Comparison of ENCODE assay signal across 10 mouse cellular contexts in the genomic region with DNA sequence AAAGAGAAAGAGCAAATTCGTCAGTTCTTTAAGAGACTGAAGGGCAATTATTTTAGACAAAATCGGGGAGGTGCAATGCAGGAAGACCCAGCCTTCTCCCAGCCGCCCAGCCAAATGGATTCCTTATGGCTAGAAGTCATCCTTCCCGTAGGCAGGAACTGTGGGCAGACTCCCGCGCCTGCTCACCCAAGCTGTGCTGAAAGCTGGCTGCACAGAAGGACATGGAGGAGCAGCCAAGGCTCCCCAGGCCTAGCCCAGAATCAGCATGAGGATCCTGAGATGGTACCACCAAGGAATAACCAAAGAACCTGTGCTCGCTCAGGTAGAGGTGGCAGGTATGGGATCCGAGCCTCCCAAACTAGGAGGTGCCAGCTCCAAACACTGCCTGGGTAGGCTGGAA. TPM values are rescaled to one million over a fixed set of nuclear protein-coding genes. Genes with fewer than 3 reads are reported as not detected.
DNase-seq lines count a peak whose midpoint lies in the region; TF ChIP-seq lines count a peak whose summit lies in the region.
"Had no signal": no experiment of that assay in that cellular context is flagged by ENCODE, and none has a peak within 500 bp of the region (broad histone marks: within the 10 kb centered on the region; RNA-seq: fewer than 3 reads in every experiment).

No protein-coding gene starts in this region.

- peaks cover 14% of the 10 kb centered on the region for H3K4me1 ChIP-seq in kidney, adult 2 months (ENCODE audit: control insufficient read depth, insufficient read depth, low read length)
- peaks cover 19% of the 10 kb centered on the region for H3K4me1 ChIP-seq in thymus, adult 2 months (replicated peaks; ENCODE audit: control insufficient read depth, insufficient read depth, low read length)

- DNase-seq in kidney, adult 2 months: no peak
- DNase-seq in kidney, adult 8-10 months: no peak
- no peak for DNase-seq in thymus, adult 2 months
- DNase-seq in thymus, postnatal 4 days: no peak
- peak; percentile 71 to 73 for DNase-seq in layer of hippocampus, postnatal 36 days
- DNase-seq in urinary bladder, postnatal 36 days (ENCODE audit: low spot score in 2 of 2): no peak
- DNase-seq in thymus, postnatal 14 days: no peak
- no peak for DNase-seq in thymus, postnatal 0 days (ENCODE audit: low spot score)

- H3K27me3 ChIP-seq in kidney, adult 2 months (replicated peaks; ENCODE audit: control insufficient read depth, insufficient read depth, low read length): no peaks in the 10 kb centered on the region
- no peaks in the 10 kb centered on the region for H3K27me3 ChIP-seq in thymus, adult 2 months (ENCODE audit: control insufficient read depth, insufficient read depth, low read length)

- WGBS in kidney, adult 2 months: 40% methylated on average over 8 of the region's 8 CpGs
- WGBS in thymus, adult 2 months: 64% methylated on average over 8 of the region's 8 CpGs

- H3K4me3 ChIP-seq in kidney, adult 2 months (ENCODE audit: insufficient read depth, low read depth, low read length): peak overlapping the region; percentile 83
- peak overlapping the region; percentile 33 for H3K4me3 ChIP-seq in thymus, adult 2 months (ENCODE audit: control insufficient read depth, insufficient read depth, low read length)

- no peak overlapping the region for H3K27ac ChIP-seq in kidney, adult 2 months (ENCODE audit: insufficient read depth, low read depth, low read length)
- peak overlapping the region; percentile 70 for H3K27ac ChIP-seq in thymus, adult 2 months (ENCODE audit: control insufficient read depth, insufficient read depth, low read length)
- H3K27ac ChIP-seq: macrophage had no signal

- TF ChIP-seq POLR2A in kidney, adult 2 months (IDR thresholded peaks at IDR 0.05; ENCODE audit: low read depth, low read length): no peak
- no peak for TF ChIP-seq POLR2A in thymus, adult 2 months (IDR thresholded peaks at IDR 0.05; ENCODE audit: control insufficient read depth, extremely low read depth, insufficient read depth, low read length, poor library complexity)

- H3K36me3 ChIP-seq in kidney, adult 2 months (ENCODE audit: control insufficient read depth, insufficient read depth, low read length): no peaks in the 10 kb centered on the region
- H3K36me3 ChIP-seq in thymus, adult 2 months (ENCODE audit: control insufficient read depth, insufficient read depth, low read length): no peaks in the 10 kb centered on the region
- H3K36me3 ChIP-seq: G1E had no signal

- TF ChIP-seq CTCF in kidney, adult 2 months (conservative IDR thresholded peaks at IDR 0.05; ENCODE audit: insufficient read depth, insufficient read length, low read depth, low read length): no peak
- no peak for TF ChIP-seq CTCF in thymus, adult 2 months (IDR thresholded peaks at IDR 0.05; ENCODE audit: borderline replicate concordance, control insufficient read depth, extremely low read depth, insufficient read depth, low read length, poor library complexity)

RNA-seq across cellular contexts. Expression of a gene that starts 1.7 kb away (rescaled TPM):
- 34.7 and 38.6 TPM in 2 replicates for polyA plus RNA-seq in kidney, adult 2 months (2012; rRNA removed)
- polyA plus RNA-seq in thymus, adult 2 months (2012; rRNA removed): 77.2 and 88.1 TPM in 2 replicates
- 100 to 1,000 TPM; 144 to 145 TPM for total RNA-seq in layer of hippocampus, postnatal 36 days (2021)
- 3.9 and 4.7 TPM in 2 replicates for polyA plus RNA-seq in thymus, postnatal 0 days (2015; fragmentation: Nextera tagmentation; extraction: Ambion mirVana)

RNA-seq across cellular contexts. Expression of a gene that starts 37.7 kb away (rescaled TPM):
- polyA plus RNA-seq in kidney, adult 2 months (2012; rRNA removed): 14.5 and 16.7 TPM in 2 replicates
- 15.9 and 19.1 TPM in 2 replicates for polyA plus RNA-seq in thymus, adult 2 months (2012; rRNA removed)
- total RNA-seq in layer of hippocampus, postnatal 36 days (2021): 10 to 100 TPM in 1 of 2 experiments, 1 to 10 TPM in 1; 8.8 to 10.8 TPM
- polyA plus RNA-seq in thymus, postnatal 0 days (2015; fragmentation: Nextera tagmentation; extraction: Ambion mirVana): 17.9 and 18.6 TPM in 2 replicates

RNA-seq across cellular contexts. Expression of a gene that starts 58.9 kb away (rescaled TPM):
- polyA plus RNA-seq in kidney, adult 2 months (2012; rRNA removed): 355 and 608 TPM in 2 replicates
- polyA plus RNA-seq in thymus, adult 2 months (2012; rRNA removed): 133 and 213 TPM in 2 replicates
- 100 to 1,000 TPM; 413 to 440 TPM for total RNA-seq in layer of hippocampus, postnatal 36 days (2021)
- 652 and 689 TPM in 2 replicates for polyA plus RNA-seq in thymus, postnatal 0 days (2015; fragmentation: Nextera tagmentation; extraction: Ambion mirVana)

RNA-seq across cellular contexts. Expression of a gene that starts 59.1 kb away (rescaled TPM):
- 47.3 and 56.4 TPM in 2 replicates for polyA plus RNA-seq in kidney, adult 2 months (2012; rRNA removed)
- polyA plus RNA-seq in thymus, adult 2 months (2012; rRNA removed): 66.1 and 67.1 TPM in 2 replicates
- total RNA-seq in layer of hippocampus, postnatal 36 days (2021): 10 to 100 TPM; 40.1 to 42.5 TPM
- polyA plus RNA-seq in thymus, postnatal 0 days (2015; fragmentation: Nextera tagmentation; extraction: Ambion mirVana): 41.6 and 42.1 TPM in 2 replicates

Comparison
In these comparisons a context has a peak if more than half of its experiments do, and no peak if none do; other contexts are left out.
1. DNase-seq: peak in layer of hippocampus, postnatal 36 days (2 of 2); none in kidney, adult 2 months (single experiment), kidney, adult 8-10 months (0 of 2), thymus, adult 2 months (single experiment), thymus, postnatal 4 days (single experiment), urinary bladder, postnatal 36 days (0 of 2), thymus, postnatal 14 days (single experiment) and thymus, postnatal 0 days (single experiment).